23 mouse cellular contexts compared by ENCODE assay signal in the genomic region with DNA sequence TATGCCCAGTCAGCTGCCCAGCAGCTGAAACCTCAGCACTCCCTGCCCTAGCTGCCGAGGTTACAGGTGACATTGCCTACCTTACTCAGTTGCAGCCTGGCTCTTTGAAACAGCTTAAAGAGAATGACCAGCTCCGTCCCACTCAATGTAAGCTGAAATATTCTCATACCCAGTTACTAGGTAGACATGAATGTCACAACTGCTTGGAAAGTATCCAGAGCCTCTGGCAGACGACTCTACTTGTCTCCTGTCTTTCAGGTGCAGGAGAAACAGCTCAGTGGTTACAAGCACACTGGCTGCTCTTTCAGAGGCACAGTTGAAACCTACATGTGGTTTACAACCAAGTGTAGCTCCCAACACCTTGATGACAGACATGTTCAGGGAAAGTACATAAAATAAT.
"Had no signal": no experiment of that assay in that cellular context is flagged by ENCODE, and none has a peak within 500 bp of the region (broad histone marks: within the 10 kb centered on the region; RNA-seq: fewer than 3 reads in every experiment).

No protein-coding gene starts in this region.

- H3K4me1 ChIP-seq: heart, embryonic 10.5 days; heart, embryonic 12.5 days; hindbrain, embryonic 13.5 days; hindbrain, embryonic 15.5 days; limb, embryonic 13.5 days; limb, embryonic 15.5 days; liver, embryonic 12.5 days had no signal

- H3K4me3 ChIP-seq: gastrocnemius, adult 2 months; heart, embryonic 10.5 days; heart, embryonic 12.5 days; hindbrain, embryonic 13.5 days; hindbrain, embryonic 15.5 days; limb, embryonic 13.5 days; limb, embryonic 15.5 days; liver, embryonic 12.5 days had no signal

- H3K27me3 ChIP-seq: heart, embryonic 12.5 days; hindbrain, embryonic 13.5 days; hindbrain, embryonic 15.5 days; limb, embryonic 13.5 days; limb, embryonic 15.5 days; liver, embryonic 12.5 days had no signal

- H3K9ac ChIP-seq: heart, embryonic 12.5 days; hindbrain, embryonic 13.5 days; hindbrain, embryonic 15.5 days; limb, embryonic 13.5 days; limb, embryonic 15.5 days; liver, embryonic 12.5 days; liver, embryonic 14.5 days had no signal

- H3K27ac ChIP-seq: gastrocnemius, adult 2 months; heart, embryonic 10.5 days; hindbrain, embryonic 13.5 days; hindbrain, embryonic 15.5 days; hindbrain, postnatal 0 days; limb, embryonic 13.5 days; limb, embryonic 15.5 days; liver, embryonic 12.5 days; liver, embryonic 14.5 days had no signal

- H3K4me2 ChIP-seq: heart, embryonic 12.5 days; hindbrain, embryonic 13.5 days; hindbrain, embryonic 15.5 days; limb, embryonic 13.5 days; limb, embryonic 15.5 days; liver, embryonic 12.5 days had no signal

- H3K9me3 ChIP-seq: heart, embryonic 10.5 days; heart, embryonic 12.5 days; hindbrain, embryonic 13.5 days; hindbrain, embryonic 15.5 days; limb, embryonic 13.5 days; limb, embryonic 15.5 days; liver, embryonic 12.5 days had no signal

- ATAC-seq: hindbrain, postnatal 0 days; intestine, embryonic 16.5 days; liver, embryonic 12.5 days had no signal

- DNase-seq: gastrocnemius, adult 2 months; gastrocnemius, postnatal 10 days; gastrocnemius, postnatal 25 days; heart, adult 18-20 months; heart, postnatal 10 days; heart, postnatal 36 days; kidney, adult 11 months; kidney, adult 8-10 months; kidney, postnatal 10 days; kidney, postnatal 25 days; layer of hippocampus, adult 9-11 months; layer of hippocampus, postnatal 36 days; left cerebral cortex, postnatal 4 days had no signal
